ENCODE assay signal across 22 mouse cellular contexts in genomic region chr8:57893360-57893759, GRCm38 (mm10).
"Had no signal": no experiment of that assay in that cellular context is flagged by ENCODE, and none has a peak within 500 bp of the region (broad histone marks: within the 10 kb centered on the region; RNA-seq: fewer than 3 reads in every experiment).

No protein-coding gene starts in this region.

- H3K27ac ChIP-seq: gastrocnemius, adult 2 months; heart, embryonic 10.5 days; hindbrain, embryonic 10.5 days; hindbrain, embryonic 12.5 days; hindbrain, embryonic 14.5 days; intestine, embryonic 15.5 days; kidney, postnatal 0 days; limb, embryonic 10.5 days; limb, embryonic 12.5 days; liver, embryonic 13.5 days had no signal

- H3K4me3 ChIP-seq: gastrocnemius, adult 2 months; heart, embryonic 10.5 days; heart, embryonic 12.5 days; hindbrain, embryonic 10.5 days; hindbrain, embryonic 12.5 days; intestine, embryonic 15.5 days; layer of hippocampus, adult 2 months; limb, embryonic 10.5 days; limb, embryonic 12.5 days; liver, embryonic 13.5 days had no signal

- DNase-seq: gastrocnemius, adult 2 months; gastrocnemius, postnatal 10 days; gastrocnemius, postnatal 25 days; heart, adult 18-20 months; heart, postnatal 10 days; heart, postnatal 4 days; kidney, adult 18-20 months; kidney, adult 8-10 months; kidney, postnatal 14 days; kidney, postnatal 36 days; liver; liver, embryonic 13.5 days had no signal
